Mouse (Mus musculus): ENCODE results near the gene Efcab8. TPM values are rescaled to one million over a fixed set of nuclear protein-coding genes. Genes with fewer than 3 reads are reported as not detected.
"Not testable (repeated sequence)": the region's sequence is repeated elsewhere in the genome, so short reads cannot be mapped to it uniquely, and the experiment has no call there.

The Efcab8 gene
- polyA plus RNA-seq, 1 experiment from 2014 or later: 0.23 TPM

- WGBS: 70% methylated on average over 4 of the region's 4 CpGs
- H3K4me3 ChIP-seq (replicated peaks; ENCODE audit: low read length): no peak overlapping the region
- H3K9ac ChIP-seq (ENCODE audit: low read length): no peak overlapping the region
- no peaks in the 10 kb centered on the region for H3K4me1 ChIP-seq (ENCODE audit: control insufficient read depth, insufficient read depth, low read length)
- peaks cover 5% of the 10 kb centered on the region; the same call in 1 of the 2 replicates for H3K36me3 ChIP-seq (ENCODE audit: control insufficient read depth, insufficient read depth, low read length)
- H3K9me3 ChIP-seq (replicated peaks; ENCODE audit: control insufficient read depth, low read length): no peaks in the 10 kb centered on the region
- no peak overlapping the region for H3K27ac ChIP-seq (ENCODE audit: low read length)
- no peaks in the 10 kb centered on the region for H3K27me3 ChIP-seq (ENCODE audit: control insufficient read depth, insufficient read depth, low read length)
- no peak for ATAC-seq (ENCODE audit: insufficient read depth, low FRiP score)
- H3K4me2 ChIP-seq (ENCODE audit: low read depth, low read length): no peak overlapping the region
These were observed 6.8 kb upstream of the Efcab8 start for GRCm38 (mm10) chr2:153772950-153773349.

- no peaks in the 10 kb centered on the region for H3K9me3 ChIP-seq (replicated peaks; ENCODE audit: control insufficient read depth, low read length)
These were observed 4.3 kb upstream of the Efcab8 start for GRCm38 (mm10) chr2:153775472-153775871.

GRCm38 (mm10) chr2:153778638-153779362 lies 931 bp upstream of the Efcab8 start:
- no peaks in the 10 kb centered on the region for H3K9me3 ChIP-seq (replicated peaks; ENCODE audit: control insufficient read depth, low read length)
- H3K9ac ChIP-seq (ENCODE audit: low read length): peak overlapping the region; percentile 56
- 10% methylated on average over 24 of the region's 24 CpGs for WGBS
- H3K27me3 ChIP-seq (ENCODE audit: control insufficient read depth, insufficient read depth, low read length): no peaks in the 10 kb centered on the region
- H3K36me3 ChIP-seq (ENCODE audit: control insufficient read depth, insufficient read depth, low read length): no peaks in the 10 kb centered on the region; the same call in 1 of the 2 replicates
- no peak overlapping the region for H3K27ac ChIP-seq (ENCODE audit: low read length)
- peak overlapping the region; percentile 40 for H3K4me3 ChIP-seq (replicated peaks; ENCODE audit: low read length)
- H3K4me1 ChIP-seq (ENCODE audit: control insufficient read depth, insufficient read depth, low read length): no peaks in the 10 kb centered on the region
- ATAC-seq (ENCODE audit: insufficient read depth, low FRiP score): peak; percentile 92
- H3K4me2 ChIP-seq (ENCODE audit: low read depth, low read length): peak overlapping the region; percentile 64

More at GRCm38 (mm10) chr2:153775472-153775871, 4.3 kb upstream of the Efcab8 start:
- Histone ChIP-seq H3K36me3 (ENCODE audit: control insufficient read depth, insufficient read depth, low read length) (peaks cover 5% of the 10 kb centered on the region; the same call in 1 of the 2 replicates), H3K4me2 (ENCODE audit: low read depth, low read length) (no peak overlapping the region), H3K4me3 (replicated peaks; ENCODE audit: low read length) (no peak overlapping the region), H3K27ac (ENCODE audit: low read length) (no peak overlapping the region), H3K4me1 (ENCODE audit: control insufficient read depth, insufficient read depth, low read length) (no peaks in the 10 kb centered on the region), H3K9ac (ENCODE audit: low read length) (no peak overlapping the region), H3K27me3 (ENCODE audit: control insufficient read depth, insufficient read depth, low read length) (no peaks in the 10 kb centered on the region)
- WGBS: 92% methylated on average over 4 of the region's 4 CpGs
- no peak for ATAC-seq (ENCODE audit: insufficient read depth, low FRiP score)

DNA sequence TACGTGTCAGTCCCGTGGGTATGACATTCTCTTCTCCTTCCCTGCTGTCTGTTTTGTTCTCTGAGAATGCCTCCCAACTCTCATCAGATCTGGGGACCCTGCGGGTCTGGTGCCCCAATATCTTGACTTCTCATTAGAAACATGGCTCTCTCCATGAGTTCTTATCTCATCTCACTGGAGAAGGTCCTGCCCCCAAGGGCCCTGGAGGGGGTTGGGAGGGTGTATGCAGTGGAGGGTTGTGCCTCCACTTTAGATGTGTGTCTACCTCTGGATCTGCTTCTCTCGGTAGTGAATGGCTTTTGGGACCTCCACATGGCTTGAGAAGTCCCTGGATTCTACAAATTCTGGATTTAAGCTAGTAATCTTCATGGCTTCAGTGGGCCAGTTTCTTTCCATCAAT lies 1.4 kb downstream of the Efcab8 start:
- Histone ChIP-seq H3K9ac (ENCODE audit: low read length) (no peak overlapping the region), H3K36me3 (ENCODE audit: control insufficient read depth, insufficient read depth, low read length) (no peaks in the 10 kb centered on the region), H3K4me3 (replicated peaks; ENCODE audit: low read length) (no peak overlapping the region), H3K27me3 (ENCODE audit: control insufficient read depth, insufficient read depth, low read length) (no peaks in the 10 kb centered on the region), H3K4me1 (ENCODE audit: control insufficient read depth, insufficient read depth, low read length) (no peaks in the 10 kb centered on the region), H3K27ac (ENCODE audit: low read length) (no peak overlapping the region), H3K4me2 (ENCODE audit: low read depth, low read length) (no peak overlapping the region), H3K9me3 (replicated peaks; ENCODE audit: control insufficient read depth, low read length) (no peaks in the 10 kb centered on the region)
- WGBS: 86% methylated on average over 4 of the region's 4 CpGs
- ATAC-seq (ENCODE audit: insufficient read depth, low FRiP score): no peak

DNA sequence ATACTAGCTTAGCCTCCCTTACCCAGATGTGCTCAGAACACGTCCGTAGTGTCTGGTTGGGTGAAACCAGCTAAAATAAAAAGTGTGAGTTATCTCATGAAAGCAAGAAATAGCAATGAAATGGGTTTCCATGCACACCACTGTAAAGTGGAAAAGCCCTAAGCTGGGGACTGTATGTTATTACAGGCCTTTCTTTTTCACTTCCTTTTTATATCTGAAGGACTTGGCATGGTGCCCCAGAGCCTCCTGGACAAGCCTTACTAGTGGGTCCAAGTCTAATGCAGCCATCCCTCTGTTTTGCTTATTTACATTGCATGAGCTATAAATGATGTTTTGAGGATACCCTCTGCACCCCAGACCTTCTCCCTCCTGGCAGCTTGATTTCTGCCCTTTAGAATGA lies 4.9 kb downstream of the Efcab8 start:
- 79% methylated on average over 2 of the region's 2 CpGs for WGBS
- no peaks in the 10 kb centered on the region for H3K27me3 ChIP-seq (ENCODE audit: control insufficient read depth, insufficient read depth, low read length)
- H3K36me3 ChIP-seq (ENCODE audit: control insufficient read depth, insufficient read depth, low read length): no peaks in the 10 kb centered on the region
- H3K27ac ChIP-seq (ENCODE audit: low read length): no peak overlapping the region
- no peaks in the 10 kb centered on the region for H3K9me3 ChIP-seq (replicated peaks; ENCODE audit: control insufficient read depth, low read length)
- H3K4me1 ChIP-seq (ENCODE audit: control insufficient read depth, insufficient read depth, low read length): no peaks in the 10 kb centered on the region
- H3K9ac ChIP-seq (ENCODE audit: low read length): no peak overlapping the region
- no peak overlapping the region for H3K4me2 ChIP-seq (ENCODE audit: low read depth, low read length)
- no peak for ATAC-seq (ENCODE audit: insufficient read depth, low FRiP score)
- H3K4me3 ChIP-seq (replicated peaks; ENCODE audit: low read length): no peak overlapping the region

DNA sequence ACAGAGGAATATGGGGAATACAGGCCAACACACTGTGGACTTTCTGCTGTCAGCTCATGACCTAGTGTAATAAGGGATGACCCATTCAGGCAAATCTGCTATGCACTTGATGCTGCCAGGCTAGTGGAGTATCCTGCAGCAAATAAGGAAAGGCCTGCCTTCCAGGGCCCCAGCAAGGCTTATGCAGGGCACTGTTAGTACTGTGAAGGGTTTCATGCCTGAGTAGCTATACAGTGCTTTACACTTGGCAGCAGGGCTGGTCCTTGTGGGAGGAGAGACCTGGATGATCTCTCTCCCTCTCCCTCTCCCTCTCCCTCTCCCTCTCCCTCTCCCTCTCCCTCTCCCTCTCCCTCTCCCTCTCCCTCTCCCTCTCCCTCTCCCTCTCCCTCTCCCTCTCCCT lies 13.6 kb downstream of the Efcab8 start:
- no peak for ATAC-seq (ENCODE audit: insufficient read depth, low FRiP score)
- H3K36me3 ChIP-seq (ENCODE audit: control insufficient read depth, insufficient read depth, low read length): no peaks in the 10 kb centered on the region
- no peak overlapping the region for H3K4me3 ChIP-seq (replicated peaks; ENCODE audit: low read length)
- H3K4me2 ChIP-seq (ENCODE audit: low read depth, low read length): no peak overlapping the region
- H3K9ac ChIP-seq (ENCODE audit: low read length): no peak overlapping the region
- no peaks in the 10 kb centered on the region for H3K27me3 ChIP-seq (ENCODE audit: control insufficient read depth, insufficient read depth, low read length)
- H3K27ac ChIP-seq (ENCODE audit: low read length): no peak overlapping the region
- H3K9me3 ChIP-seq (replicated peaks; ENCODE audit: control insufficient read depth, low read length): no peaks in the 10 kb centered on the region
- no peaks in the 10 kb centered on the region for H3K4me1 ChIP-seq (ENCODE audit: control insufficient read depth, insufficient read depth, low read length)

DNA sequence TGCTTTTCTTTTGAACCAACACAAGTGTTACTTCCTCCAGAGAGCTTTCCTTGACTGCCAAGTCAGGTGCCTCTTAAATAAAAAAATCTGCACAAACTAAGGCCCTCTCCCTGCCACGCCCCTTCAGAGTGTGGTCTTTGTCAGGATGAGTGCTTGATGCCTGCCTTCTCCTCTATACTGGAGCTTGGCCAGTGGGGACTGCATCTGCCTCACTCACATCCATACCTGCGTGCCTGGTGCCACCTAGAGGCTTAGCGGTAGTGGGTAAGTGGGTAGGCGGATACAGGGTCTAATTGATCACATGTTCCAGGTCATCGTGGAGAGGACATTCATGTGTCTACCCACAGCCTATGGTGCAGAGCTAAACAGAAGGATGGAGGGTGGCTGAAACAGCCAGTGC lies 15.4 kb downstream of the Efcab8 start:
- no peak for ATAC-seq (ENCODE audit: insufficient read depth, low FRiP score)
- WGBS: 49% methylated on average over 5 of the region's 5 CpGs
- H3K36me3 ChIP-seq (ENCODE audit: control insufficient read depth, insufficient read depth, low read length): no peaks in the 10 kb centered on the region

GRCm38 (mm10) chr2:153807464-153807863 lies 27.7 kb downstream of the Efcab8 start:
- ATAC-seq (ENCODE audit: insufficient read depth, low FRiP score); H3K36me3 ChIP-seq (ENCODE audit: control insufficient read depth, insufficient read depth, low read length); H3K4me2 ChIP-seq (ENCODE audit: low read depth, low read length): not testable (repeated sequence)

More for the DNA sequence above, 15.4 kb downstream of the Efcab8 start:
- H3K27me3 ChIP-seq (ENCODE audit: control insufficient read depth, insufficient read depth, low read length): no peaks in the 10 kb centered on the region
- H3K4me3 ChIP-seq (replicated peaks; ENCODE audit: low read length): no peak overlapping the region
- no peaks in the 10 kb centered on the region for H3K9me3 ChIP-seq (replicated peaks; ENCODE audit: control insufficient read depth, low read length)
- no peak overlapping the region for H3K4me2 ChIP-seq (ENCODE audit: low read depth, low read length)
- H3K9ac ChIP-seq (ENCODE audit: low read length): no peak overlapping the region
- H3K4me1 ChIP-seq (ENCODE audit: control insufficient read depth, insufficient read depth, low read length): no peaks in the 10 kb centered on the region
- no peak overlapping the region for H3K27ac ChIP-seq (ENCODE audit: low read length)

GRCm38 (mm10) chr2:153808146-153808545 lies 28.4 kb downstream of the Efcab8 start:
- no peak for ATAC-seq (ENCODE audit: insufficient read depth, low FRiP score)
- no peak overlapping the region for H3K9ac ChIP-seq (ENCODE audit: low read length)
- no peaks in the 10 kb centered on the region for H3K27me3 ChIP-seq (ENCODE audit: control insufficient read depth, insufficient read depth, low read length)
- no peak overlapping the region for H3K27ac ChIP-seq (ENCODE audit: low read length)
- H3K4me1 ChIP-seq (ENCODE audit: control insufficient read depth, insufficient read depth, low read length): no peaks in the 10 kb centered on the region
- no peaks in the 10 kb centered on the region for H3K9me3 ChIP-seq (replicated peaks; ENCODE audit: control insufficient read depth, low read length)
- H3K36me3 ChIP-seq (ENCODE audit: control insufficient read depth, insufficient read depth, low read length): no peaks in the 10 kb centered on the region
- H3K4me3 ChIP-seq (replicated peaks; ENCODE audit: low read length): no peak overlapping the region
- WGBS: 83% methylated on average over 8 of the region's 8 CpGs
- no peak overlapping the region for H3K4me2 ChIP-seq (ENCODE audit: low read depth, low read length)

More at GRCm38 (mm10) chr2:153807464-153807863, 27.7 kb downstream of the Efcab8 start:
- H3K27ac ChIP-seq (ENCODE audit: low read length); H3K9ac ChIP-seq (ENCODE audit: low read length); H3K4me3 ChIP-seq (replicated peaks; ENCODE audit: low read length); H3K9me3 ChIP-seq (replicated peaks; ENCODE audit: control insufficient read depth, low read length); H3K4me1 ChIP-seq (ENCODE audit: control insufficient read depth, insufficient read depth, low read length); H3K27me3 ChIP-seq (ENCODE audit: control insufficient read depth, insufficient read depth, low read length): not testable (repeated sequence)
